Mouse (Mus musculus): Measurements from ENCODE around the gene Rftn1.

- TF ChIP-seq CTCF (IDR thresholded peaks at IDR 0.05; ENCODE audit: borderline replicate concordance, control insufficient read depth, extremely low read depth, insufficient read depth, low read length, poor library complexity) (no peak), POLR2A (IDR thresholded peaks at IDR 0.05; ENCODE audit: control insufficient read depth, extremely low read depth, insufficient read depth, low read length, poor library complexity) (no peak)
These were observed 36.9 kb upstream of the Rftn1 start for GRCm38 (mm10) chr17:50227366-50227765.

Data from thymus, adult 2 months (tissue).